ENCODE assay signal across 21 mouse cellular contexts in genomic region chr17:86443886-86444285, GRCm38 (mm10).
DNase-seq lines count a peak whose midpoint lies in the region; ATAC-seq and TF ChIP-seq lines count a peak whose summit lies in the region.
"Had no signal": no experiment of that assay in that cellular context is flagged by ENCODE, and none has a peak within 500 bp of the region (broad histone marks: within the 10 kb centered on the region; RNA-seq: fewer than 3 reads in every experiment).

No protein-coding gene starts in this region.

- no peak overlapping the region for H3K4me3 ChIP-seq in heart, embryonic 10.5 days
- H3K4me3 ChIP-seq in liver, postnatal 0 days (ENCODE audit: low read depth, low read length): no peak overlapping the region
- H3K4me3 ChIP-seq in liver, embryonic 12.5 days: no peak overlapping the region
- no peak overlapping the region for H3K4me3 ChIP-seq in left cerebral cortex, adult 2 months
- H3K4me3 ChIP-seq: embryonic facial prominence, embryonic 15.5 days; erythroblast, embryonic 14.5 days; forebrain, embryonic 10.5 days; heart, embryonic 15.5 days; hindbrain, embryonic 15.5 days had no signal

- no peak overlapping the region for H3K4me2 ChIP-seq in liver, postnatal 0 days (ENCODE audit: low read depth, low read length)
- no peak overlapping the region for H3K4me2 ChIP-seq in liver, embryonic 12.5 days

- no peak for TF ChIP-seq EP300 in liver, postnatal 0 days (IDR thresholded peaks at IDR 0.05; ENCODE audit: low read depth)

- DNase-seq in heart, embryonic 10.5 days (ENCODE audit: low spot score): no peak
- no peak for DNase-seq in heart, postnatal 25 days (ENCODE audit: low spot score)
- DNase-seq in liver, postnatal 0 days: no peak
- peak; percentile 67 for DNase-seq in adrenal gland, adult 8-10 months
- DNase-seq in adrenal gland, postnatal 36 days: peak; percentile 47 to 74
- DNase-seq in Muller cell, postnatal 12 days (ENCODE audit: inconsistent ontology term): no peak
- no peak for DNase-seq in left cerebral cortex, adult 2 months (ENCODE audit: extremely low spot score in 1 of 2, low spot score in 2 of 2)
- DNase-seq: cerebellum, adult 11 months; cerebellum, adult 8-10 months; cerebellum, postnatal 14 days; embryo, embryonic 11 days; gastrocnemius, adult 2 months; gastrocnemius, postnatal 36 days; heart, adult 11 months; heart, postnatal 36 days had no signal

- H3K27me3 ChIP-seq in heart, embryonic 10.5 days (ENCODE audit: insufficient read depth, poor library complexity, severe bottlenecking): no peaks in the 10 kb centered on the region
- no peaks in the 10 kb centered on the region for H3K27me3 ChIP-seq in liver, postnatal 0 days (ENCODE audit: insufficient read depth, low read length)
- H3K27me3 ChIP-seq in liver, embryonic 12.5 days (replicated peaks): no peaks in the 10 kb centered on the region
- H3K27me3 ChIP-seq: embryonic facial prominence, embryonic 15.5 days; heart, embryonic 15.5 days; hindbrain, embryonic 15.5 days had no signal

- ATAC-seq in liver, postnatal 0 days: no peak
- no peak for ATAC-seq in liver, embryonic 12.5 days

- peaks cover 42% of the 10 kb centered on the region for H3K4me1 ChIP-seq in heart, embryonic 10.5 days
- peaks cover 12% of the 10 kb centered on the region; the same call in 1 of the 2 replicates for H3K4me1 ChIP-seq in liver, postnatal 0 days (ENCODE audit: insufficient read depth)
- H3K4me1 ChIP-seq in liver, embryonic 12.5 days: peaks cover 16% of the 10 kb centered on the region

- no peaks in the 10 kb centered on the region for H3K36me3 ChIP-seq in heart, embryonic 10.5 days
- no peaks in the 10 kb centered on the region for H3K36me3 ChIP-seq in liver, postnatal 0 days (replicated peaks; ENCODE audit: insufficient read depth, low read length)
- H3K36me3 ChIP-seq in liver, embryonic 12.5 days: no peaks in the 10 kb centered on the region
- H3K36me3 ChIP-seq: embryonic facial prominence, embryonic 15.5 days; forebrain, embryonic 10.5 days; heart, embryonic 15.5 days; hindbrain, embryonic 15.5 days had no signal

- intact Hi-C loops in heart, postnatal 25 days (cut with DNase I): no loop called here
- intact Hi-C loops in left cerebral cortex, adult 2 months (cut with DNase I): loop anchor here (2.0 kb wide), 1 partner anchor 99 kb away; no protein-coding TSS in a partner anchor

- no peak overlapping the region for H3K9ac ChIP-seq in liver, postnatal 0 days (replicated peaks)
- no peak overlapping the region for H3K9ac ChIP-seq in liver, embryonic 12.5 days
- H3K9ac ChIP-seq: embryonic facial prominence, embryonic 15.5 days; hindbrain, embryonic 15.5 days had no signal

- TF ChIP-seq CTCF in liver, postnatal 0 days (IDR thresholded peaks at IDR 0.05; ENCODE audit: low read depth): no peak
- no peak for TF ChIP-seq CTCF in left cerebral cortex, adult 2 months (IDR thresholded peaks at IDR 0.05)

- 47% methylated on average over 7 of the region's 7 CpGs for WGBS in heart, embryonic 10.5 days
- 54% methylated on average over 7 of the region's 7 CpGs for WGBS in liver, postnatal 0 days (ENCODE audit: insufficient replicate concordance)
- WGBS in liver, embryonic 12.5 days (ENCODE audit: insufficient replicate concordance): 59% methylated on average over 7 of the region's 7 CpGs

- H3K9me3 ChIP-seq in heart, embryonic 10.5 days: no peaks in the 10 kb centered on the region
- H3K9me3 ChIP-seq in liver, postnatal 0 days (ENCODE audit: low read length): no peaks in the 10 kb centered on the region
- no peaks in the 10 kb centered on the region; the same call in 1 of the 2 replicates for H3K9me3 ChIP-seq in liver, embryonic 12.5 days (replicated peaks)
- H3K9me3 ChIP-seq: embryonic facial prominence, embryonic 15.5 days; heart, embryonic 15.5 days; hindbrain, embryonic 15.5 days had no signal

- H3K27ac ChIP-seq in heart, embryonic 10.5 days: peak overlapping the region; percentile 82; the same call in 1 of the 2 replicates
- peak overlapping the region; percentile 70; the same call in 1 of the 2 replicates for H3K27ac ChIP-seq in liver, postnatal 0 days (ENCODE audit: low read depth)
- H3K27ac ChIP-seq in liver, embryonic 12.5 days: no peak overlapping the region
- H3K27ac ChIP-seq in left cerebral cortex, adult 2 months: no peak overlapping the region
- H3K27ac ChIP-seq: hindbrain, embryonic 15.5 days had no signal

Comparison
In these comparisons a context has a peak if more than half of its experiments do, and no peak if none do; other contexts are left out.
1. H3K27ac ChIP-seq: peak in heart, embryonic 10.5 days (single experiment) and liver, postnatal 0 days (single experiment); none in liver, embryonic 12.5 days (single experiment) and left cerebral cortex, adult 2 months (single experiment).
2. DNase-seq: peak in adrenal gland, adult 8-10 months (single experiment) and adrenal gland, postnatal 36 days (2 of 2); none in heart, embryonic 10.5 days (single experiment), heart, postnatal 25 days (single experiment), liver, postnatal 0 days (single experiment), Muller cell, postnatal 12 days (single experiment) and left cerebral cortex, adult 2 months (0 of 2).